Mouse (Mus musculus): ENCODE results near the gene Wif1. TPM values are rescaled to one million over a fixed set of nuclear protein-coding genes. Genes with fewer than 3 reads are reported as not detected.

The Wif1 gene
- total RNA-seq (2022): under 1 TPM in 1 of 4 experiments, not detected in 3; 0.24 TPM

- peak; percentile 45 for DNase-seq
Observed at GRCm38 (mm10) chr10:121033826-121034568, at the start of gene Wif1. Gene Wif1 (plus strand): TSS chr10:121033960.

GRCm38 (mm10) chr10:121002135-121002534 is 31.6 kb upstream of the Wif1 start:
- no peak for DNase-seq

GRCm38 (mm10) chr10:121011496-121011895 is 22.3 kb upstream of the Wif1 start:
- no peak for DNase-seq

GRCm38 (mm10) chr10:121016291-121016690 is 17.5 kb upstream of the Wif1 start:
- DNase-seq: no peak

- DNase-seq: peak; percentile 75
Observed at GRCm38 (mm10) chr10:121016711-121017503, 16.9 kb upstream of the Wif1 start.

- peak; percentile 50 for DNase-seq
Observed at GRCm38 (mm10) chr10:121022951-121023350, 10.8 kb upstream of the Wif1 start.

GRCm38 (mm10) chr10:121031802-121032201 is 2.0 kb upstream of the Wif1 start:
- DNase-seq: no peak

- DNase-seq: peak; percentile 79
Observed at GRCm38 (mm10) chr10:121033128-121033791, 500 bp upstream of the Wif1 start.

- no peak for DNase-seq
Observed at GRCm38 (mm10) chr10:121034569-121034947, 798 bp downstream of the Wif1 start.

GRCm38 (mm10) chr10:121038556-121039284 is 5.0 kb downstream of the Wif1 start:
- no peak for DNase-seq

- DNase-seq: no peak
Observed at GRCm38 (mm10) chr10:121040911-121041310, 7.2 kb downstream of the Wif1 start.

GRCm38 (mm10) chr10:121047440-121047839 is 13.7 kb downstream of the Wif1 start:
- DNase-seq: no peak

GRCm38 (mm10) chr10:121052076-121052475 is 18.3 kb downstream of the Wif1 start:
- no peak for DNase-seq

- peak; percentile 40 for DNase-seq
Observed at GRCm38 (mm10) chr10:121055452-121056188, 21.9 kb downstream of the Wif1 start.

GRCm38 (mm10) chr10:121056823-121057222 is 23.1 kb downstream of the Wif1 start:
- no peak for DNase-seq

- DNase-seq: no peak
Observed at GRCm38 (mm10) chr10:121059043-121060003, 25.6 kb downstream of the Wif1 start.

- no peak for DNase-seq
Observed at GRCm38 (mm10) chr10:121061336-121061835, 27.6 kb downstream of the Wif1 start.

- no peak for DNase-seq
Observed at GRCm38 (mm10) chr10:121062704-121063103, 28.9 kb downstream of the Wif1 start.

- DNase-seq: no peak
Observed at GRCm38 (mm10) chr10:121067416-121067951, 33.7 kb downstream of the Wif1 start.

- no peak for DNase-seq
Observed at GRCm38 (mm10) chr10:121068003-121068402, 34.2 kb downstream of the Wif1 start.
